Mouse (Mus musculus): ENCODE measurements around the gene Spata46.

DNA sequence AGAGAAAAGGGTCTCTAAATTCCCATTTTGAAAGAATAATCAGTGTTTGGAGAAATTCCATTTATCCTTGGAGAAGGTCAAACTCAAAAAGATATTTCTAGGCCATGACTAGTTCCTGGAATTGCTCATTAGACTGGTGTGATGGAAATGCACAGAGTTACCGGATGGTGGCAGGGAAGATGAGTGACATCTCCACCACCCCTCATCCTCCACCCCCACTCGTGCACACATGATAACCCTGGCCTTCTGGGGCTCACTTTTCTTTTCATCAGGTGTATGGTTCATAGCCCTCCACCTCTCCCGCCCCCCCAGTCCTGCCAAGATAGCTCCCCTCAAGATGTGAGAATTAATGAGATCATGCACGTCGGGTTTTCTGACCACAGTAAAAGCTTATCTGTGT is 15.3 kb upstream of the Spata46 start:
- no peak for TF ChIP-seq POLR2A (IDR thresholded peaks at IDR 0.05; ENCODE audit: insufficient read depth, low read length)
- no peak for TF ChIP-seq CTCF (IDR thresholded peaks at IDR 0.05; ENCODE audit: low read depth, low read length)
- TF ChIP-seq EP300 (IDR thresholded peaks at IDR 0.05; ENCODE audit: insufficient read depth, low read depth, low read length): no peak
